Mouse (Mus musculus) limb, embryonic 12.5 days (tissue): Measurements from ENCODE around the gene Pih1d1. TPM values are rescaled to one million over a fixed set of nuclear protein-coding genes. Genes with fewer than 3 reads are reported as not detected.

Experiments used
- ATAC-seq: fragments of 200-750 bp; cut with Nextera tagmentation; 2 replicates; pipeline ENCODE4 v1.8.0; 2017; ENCODE audit warnings: low read depth, moderate TSS enrichment; ENCODE audit not compliant: insufficient number of reproducible peaks, insufficient read depth, low FRiP score, low TSS enrichment
- H3K27ac ChIP-seq: fragments of 300-500 bp; sonication (generic); 2 replicates; pipeline ENCODE4 v1.5.1; 2016; ENCODE audit warnings: mild to moderate bottlenecking, moderate library complexity
- H3K27me3 ChIP-seq: fragments of 300-500 bp; sonication (generic); 2 replicates; pipeline ENCODE4 v1.6.1; 2016; ENCODE audit warnings: mild to moderate bottlenecking, moderate library complexity
- H3K36me3 ChIP-seq: fragments of 300-500 bp; sonication (generic); 2 replicates; pipeline ENCODE4 v1.6.1; 2016; ENCODE audit warnings: mild to moderate bottlenecking, moderate library complexity
- H3K4me1 ChIP-seq: fragments of 300-500 bp; sonication (generic); replicated peaks from 2 replicates; pipeline ENCODE4 v1.6.1; 2016
- H3K4me2 ChIP-seq: fragments of 300-500 bp; sonication (generic); 2 replicates; pipeline ENCODE4 v1.6.1; 2016; ENCODE audit warnings: mild to moderate bottlenecking, moderate library complexity
- H3K4me3 ChIP-seq: fragments of 300-500 bp; sonication (generic); replicated peaks from 2 replicates; pipeline ENCODE4 v1.5.1; 2016; ENCODE audit warnings: mild to moderate bottlenecking
- H3K9ac ChIP-seq: fragments of 300-500 bp; sonication (generic); replicated peaks from 2 replicates; pipeline ENCODE4 v1.6.1; 2016; ENCODE audit warnings: mild to moderate bottlenecking, moderate library complexity
- H3K9me3 ChIP-seq: fragments of 300-500 bp; sonication (generic); 2 replicates; pipeline ENCODE4 v1.6.1; 2016; ENCODE audit warnings: mild to moderate bottlenecking, moderate library complexity
- WGBS: fragments of 180-500 bp; shearing (Covaris S2); methylation state at CpG from one replicate; pipeline ENCODE4 v1.1.7; 2016; 5-methylcytosine and 5-hydroxymethylcytosine counted together
- polyA plus RNA-seq: library from polyadenylated mRNA; unstranded; fragments of >200 nt; fragmentation: Nextera tagmentation; extraction: Ambion mirVana; gene quantifications from 2 replicates; pipeline ENCODE4 v1.2.1, GENCODE M21; 2016

The Pih1d1 gene
- polyA plus RNA-seq, 1 experiment from 2014 or later, result 93.0 TPM

DNA sequence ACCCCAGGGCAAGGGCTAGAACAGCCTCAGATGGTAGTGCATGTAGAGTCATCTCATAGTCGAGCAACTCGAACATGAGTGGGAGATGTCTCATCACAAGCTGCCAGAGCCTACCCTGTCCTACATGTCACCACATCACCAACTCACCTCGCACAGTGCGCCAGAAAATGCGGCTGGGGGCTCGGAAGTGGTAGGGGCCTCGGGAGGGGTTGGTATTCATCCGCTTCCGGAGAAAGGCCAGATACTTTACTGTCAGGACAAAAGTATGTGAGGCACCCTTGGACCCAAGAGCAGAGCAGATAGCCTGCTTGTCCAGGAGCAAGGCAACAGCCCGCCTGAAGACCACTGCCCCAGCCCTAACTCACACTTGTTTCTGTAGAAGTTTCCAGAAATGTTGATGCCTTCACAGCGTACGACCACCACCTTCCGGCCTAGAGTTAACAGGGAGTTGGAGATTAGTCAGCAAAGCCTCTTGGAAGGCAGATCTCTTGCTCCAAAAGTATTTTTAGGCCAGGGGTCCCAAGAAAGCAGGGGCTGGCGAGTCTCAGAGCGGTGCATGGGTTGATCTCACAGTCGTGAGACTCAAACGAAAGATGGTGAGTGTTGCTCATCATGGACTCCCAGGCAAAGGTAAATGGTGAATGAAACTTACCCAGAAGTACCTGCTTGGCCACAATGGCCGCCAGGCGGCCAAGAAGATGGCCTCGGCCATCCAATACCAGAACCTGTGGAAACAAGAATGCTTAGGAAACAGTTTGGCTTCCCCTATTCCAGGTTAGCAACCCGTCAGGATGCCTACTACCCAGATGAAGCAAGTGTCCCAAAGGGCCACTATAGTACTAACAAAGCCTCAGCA, 27.0 kb upstream of the Pih1d1 start:
- Histone ChIP-seq H3K9me3 (no peaks in the 10 kb centered on the region), H3K4me2 (peak overlapping the region; percentile 92), H3K4me1 (peaks cover 47% of the 10 kb centered on the region), H3K27me3 (no peaks in the 10 kb centered on the region), H3K36me3 (peaks cover 37% of the 10 kb centered on the region), H3K4me3 (peak overlapping the region; percentile 91), H3K27ac (peak overlapping the region; percentile 93), H3K9ac (peak overlapping the region; percentile 99)
- WGBS, result 43% methylated on average over 21 of the region's 21 CpGs
- ATAC-seq, result no peak

DNA sequence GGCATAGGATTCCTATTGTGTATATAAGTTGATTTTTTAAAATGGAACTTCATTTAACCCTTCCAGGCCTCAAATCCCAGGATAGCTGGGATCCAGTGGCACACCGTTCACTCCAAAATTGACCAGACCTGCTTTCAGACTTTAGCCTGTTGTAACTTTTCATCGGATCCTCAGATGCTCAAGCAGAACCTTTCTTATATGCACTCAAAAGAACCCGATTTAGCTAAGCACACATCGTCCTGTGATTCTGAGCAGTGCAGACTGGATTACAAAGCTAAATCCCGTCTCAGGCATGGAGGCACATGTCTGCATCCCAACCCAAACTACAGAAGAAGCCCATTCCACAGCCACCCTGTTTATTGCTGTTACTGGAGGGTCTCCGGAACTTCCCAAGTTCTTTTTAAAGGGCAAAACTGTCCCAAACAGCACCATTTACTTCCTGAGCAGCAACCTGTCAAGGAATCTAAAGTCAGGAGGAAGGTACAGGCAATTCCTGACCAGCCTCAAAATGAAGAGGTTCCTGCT, 26.3 kb upstream of the Pih1d1 start:
- Histone ChIP-seq H3K4me1 (peaks cover 40% of the 10 kb centered on the region), H3K27ac (peak overlapping the region; percentile 93), H3K27me3 (no peaks in the 10 kb centered on the region), H3K9me3 (no peaks in the 10 kb centered on the region), H3K36me3 (peaks cover 31% of the 10 kb centered on the region), H3K4me2 (peak overlapping the region; percentile 92), H3K9ac (peak overlapping the region; percentile 99), H3K4me3 (peak overlapping the region; percentile 91)
- 2% methylated on average over 6 of the region's 6 CpGs for WGBS
- ATAC-seq, result no peak

DNA sequence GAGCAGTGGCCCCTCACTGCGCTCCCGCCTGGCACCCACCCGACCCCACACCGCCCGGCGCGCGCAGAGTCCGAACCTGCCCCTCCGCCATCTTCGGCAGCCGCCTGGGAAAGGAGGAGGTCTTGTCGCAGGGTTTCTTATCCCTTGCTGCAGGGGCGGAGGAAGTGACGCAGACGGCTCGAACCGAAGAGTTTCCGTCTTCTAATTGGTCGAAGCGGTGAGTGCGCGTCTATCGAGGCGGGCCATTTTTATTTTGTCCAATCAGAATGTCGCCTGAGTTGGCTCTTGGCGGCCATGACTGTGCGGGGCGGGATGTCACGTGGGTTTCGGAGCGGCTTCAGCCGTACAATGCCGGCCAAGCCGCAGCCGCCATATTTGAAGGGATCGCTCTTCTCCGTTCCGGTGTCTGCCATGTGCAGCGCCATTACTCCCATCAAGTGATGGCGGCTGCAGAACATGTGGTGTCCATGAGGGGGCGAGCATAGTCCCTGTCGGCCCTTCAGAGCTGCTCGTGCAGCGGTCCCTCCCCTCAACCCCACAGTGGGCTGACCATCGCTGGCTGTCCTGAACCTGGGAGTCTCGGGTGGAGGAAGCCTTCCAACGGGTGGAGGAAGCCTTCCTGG, 25.4 kb upstream of the Pih1d1 start, which contains the start of gene Rpl13a:
TSS of gene Rpl13a (minus strand) at position 138 of the 623 bp plus-strand sequence.
- Histone ChIP-seq H3K27ac (peak within 1 kb of the TSS; percentile 93), H3K27me3 (no peaks in the 10 kb centered on the region), H3K9me3 (peaks cover 4% of the 10 kb centered on the region; the same call in 1 of the 2 replicates), H3K4me1 (peaks cover 35% of the 10 kb centered on the region), H3K9ac (peak within 1 kb of the TSS; percentile 99), H3K4me3 (peak within 1 kb of the TSS; percentile 91), H3K36me3 (peaks cover 25% of the 10 kb centered on the region), H3K4me2 (peak within 1 kb of the TSS; percentile 92)
- ATAC-seq, result peak; percentile 93
- under 1% methylated on average over 48 of the region's 48 CpGs for WGBS

DNA sequence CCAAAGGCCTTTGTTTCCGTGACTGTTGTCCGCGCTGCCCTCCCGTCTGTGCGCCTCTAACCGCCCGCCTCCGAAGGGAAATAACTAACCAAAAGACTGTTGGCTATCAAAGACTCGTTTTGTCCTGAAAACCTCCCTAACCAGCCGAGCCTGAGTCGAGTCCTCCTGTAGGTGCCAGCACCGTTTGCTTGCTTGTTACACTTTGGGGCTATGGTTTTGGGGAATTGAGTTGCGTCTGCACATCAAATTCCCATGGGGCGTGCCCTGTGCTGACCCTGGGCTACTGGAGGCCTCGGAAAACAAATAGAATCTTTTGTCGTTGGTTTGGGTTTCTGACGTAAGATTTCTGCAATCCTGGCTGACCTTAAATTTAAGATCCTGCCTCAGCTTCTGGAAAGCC, 24.8 kb upstream of the Pih1d1 start:
- H3K27ac ChIP-seq, result peak overlapping the region; percentile 92
- H3K27me3 ChIP-seq, result peaks cover 1% of the 10 kb centered on the region; the same call in 1 of the 2 replicates
- no peak for ATAC-seq
- WGBS, result 1% methylated on average over 17 of the region's 17 CpGs
- H3K9me3 ChIP-seq, result peaks cover 4% of the 10 kb centered on the region; the same call in 1 of the 2 replicates
- H3K4me3 ChIP-seq, result peak overlapping the region; percentile 44
- peak overlapping the region; percentile 65 for H3K4me2 ChIP-seq
- peaks cover 36% of the 10 kb centered on the region for H3K4me1 ChIP-seq
- H3K36me3 ChIP-seq, result peaks cover 25% of the 10 kb centered on the region
- peak overlapping the region; percentile 63 for H3K9ac ChIP-seq

DNA sequence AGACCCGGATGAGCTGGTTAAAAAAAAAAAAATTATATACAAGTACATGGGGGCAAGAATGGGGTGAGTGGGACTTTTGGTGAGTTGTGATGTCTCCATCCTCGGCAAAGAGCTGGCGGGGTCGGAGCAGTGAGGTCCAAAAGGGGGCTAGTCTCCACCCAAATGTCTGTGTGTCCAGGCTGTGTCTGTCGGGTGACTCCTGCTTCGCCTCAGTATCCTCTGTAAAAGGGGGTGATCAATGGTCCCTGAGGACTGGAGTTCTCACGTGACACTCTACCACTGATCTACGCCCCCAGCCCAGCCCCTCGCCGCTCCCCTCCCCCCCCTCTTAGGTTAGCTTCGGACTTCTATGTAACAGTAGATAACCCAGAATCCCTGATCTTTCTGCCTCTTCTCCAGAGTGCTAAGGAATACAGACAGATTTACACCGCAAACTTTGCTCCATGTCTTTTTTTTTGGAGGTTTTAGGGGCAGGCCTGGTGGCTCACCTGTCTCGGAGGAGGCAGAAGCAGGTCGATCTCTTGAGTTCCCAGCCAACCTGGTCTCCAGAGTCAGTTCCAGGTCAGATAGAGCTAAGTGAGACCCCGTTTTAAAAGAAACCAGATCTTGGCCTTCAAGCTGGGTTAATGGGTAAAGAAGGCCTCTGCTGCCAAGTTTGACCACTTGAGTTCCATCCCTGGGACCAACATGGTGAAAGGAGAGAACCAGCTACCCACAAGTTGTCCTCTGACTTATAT, 24.2 kb upstream of the Pih1d1 start:
- ATAC-seq, result no peak
- Histone ChIP-seq H3K36me3 (peaks cover 25% of the 10 kb centered on the region), H3K4me1 (peaks cover 41% of the 10 kb centered on the region), H3K4me3 (peak overlapping the region; percentile 44), H3K9me3 (peaks cover 4% of the 10 kb centered on the region; the same call in 1 of the 2 replicates), H3K27me3 (peaks cover 7% of the 10 kb centered on the region; the same call in 1 of the 2 replicates), H3K4me2 (peak overlapping the region; percentile 65), H3K27ac (peak overlapping the region; percentile 92), H3K9ac (peak overlapping the region; percentile 63)
- WGBS, result 61% methylated on average over 15 of the region's 15 CpGs

DNA sequence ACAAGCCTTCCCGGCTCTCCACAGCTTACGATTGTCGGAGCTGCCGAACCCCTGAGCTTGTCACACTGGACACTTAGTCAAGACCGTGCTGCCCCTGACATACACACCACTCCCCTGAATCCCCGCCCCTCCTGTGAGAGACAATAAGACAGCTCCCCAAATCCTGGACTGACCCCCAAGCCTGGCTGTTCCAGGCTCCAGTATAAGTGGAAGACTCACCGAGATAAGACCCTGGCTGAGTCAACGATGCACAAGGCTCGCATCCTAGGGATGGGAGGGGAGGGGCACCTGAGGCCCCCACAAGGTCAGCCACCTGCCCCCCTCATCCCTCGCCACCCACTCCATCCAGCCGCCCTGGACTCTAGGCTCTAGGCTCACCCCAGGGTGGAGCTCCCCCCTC, 22.3 kb upstream of the Pih1d1 start:
- 82% methylated on average over 11 of the region's 11 CpGs for WGBS
- no peak overlapping the region for H3K4me2 ChIP-seq
- H3K9me3 ChIP-seq, result peaks cover 4% of the 10 kb centered on the region; the same call in 1 of the 2 replicates
- H3K4me1 ChIP-seq, result peaks cover 27% of the 10 kb centered on the region
- no peak overlapping the region for H3K27ac ChIP-seq
- ATAC-seq, result no peak
- peaks cover 18% of the 10 kb centered on the region for H3K27me3 ChIP-seq
- peaks cover 6% of the 10 kb centered on the region for H3K36me3 ChIP-seq
- no peak overlapping the region for H3K4me3 ChIP-seq
- H3K9ac ChIP-seq, result no peak overlapping the region

DNA sequence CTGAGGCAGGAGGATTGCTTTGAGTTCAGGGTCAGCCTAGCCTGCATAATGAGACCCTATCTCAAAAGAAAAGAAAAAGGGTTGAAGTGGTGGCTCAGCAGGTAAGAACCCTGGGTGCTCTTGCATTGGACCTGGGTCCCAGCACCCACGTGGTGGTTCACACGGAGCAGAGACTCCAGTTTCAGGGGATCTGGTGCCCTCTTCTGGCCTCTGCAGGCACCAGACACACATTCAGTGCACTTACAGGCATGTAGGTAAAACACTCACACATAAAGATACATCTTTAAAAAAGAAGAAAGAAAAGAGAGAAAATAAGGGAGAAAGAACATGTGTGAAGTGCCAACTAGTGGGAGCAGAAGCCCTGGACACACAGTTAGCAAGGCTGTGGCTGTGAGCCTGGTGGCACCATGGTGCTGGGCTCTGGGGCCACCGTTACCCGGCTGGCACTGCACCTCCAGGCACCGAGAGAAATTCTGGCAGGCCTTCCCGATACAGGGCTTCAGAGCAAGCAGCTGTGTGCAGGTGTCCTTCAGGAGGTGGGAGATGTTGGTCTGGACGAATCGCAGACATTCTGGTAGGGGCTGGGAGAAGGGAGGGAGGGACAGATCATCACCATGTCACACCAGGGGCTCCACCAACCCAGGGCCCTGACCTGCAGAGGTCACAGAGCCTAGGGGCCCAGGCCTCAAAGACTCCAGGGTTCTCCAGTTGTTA, 20.5 kb upstream of the Pih1d1 start:
- Histone ChIP-seq H3K27ac (no peak overlapping the region), H3K27me3 (peaks cover 28% of the 10 kb centered on the region), H3K9ac (no peak overlapping the region), H3K4me2 (no peak overlapping the region), H3K4me3 (no peak overlapping the region), H3K9me3 (peaks cover 4% of the 10 kb centered on the region; the same call in 1 of the 2 replicates), H3K36me3 (no peaks in the 10 kb centered on the region), H3K4me1 (peaks cover 19% of the 10 kb centered on the region)
- ATAC-seq, result no peak
- 72% methylated on average over 8 of the region's 8 CpGs for WGBS

DNA sequence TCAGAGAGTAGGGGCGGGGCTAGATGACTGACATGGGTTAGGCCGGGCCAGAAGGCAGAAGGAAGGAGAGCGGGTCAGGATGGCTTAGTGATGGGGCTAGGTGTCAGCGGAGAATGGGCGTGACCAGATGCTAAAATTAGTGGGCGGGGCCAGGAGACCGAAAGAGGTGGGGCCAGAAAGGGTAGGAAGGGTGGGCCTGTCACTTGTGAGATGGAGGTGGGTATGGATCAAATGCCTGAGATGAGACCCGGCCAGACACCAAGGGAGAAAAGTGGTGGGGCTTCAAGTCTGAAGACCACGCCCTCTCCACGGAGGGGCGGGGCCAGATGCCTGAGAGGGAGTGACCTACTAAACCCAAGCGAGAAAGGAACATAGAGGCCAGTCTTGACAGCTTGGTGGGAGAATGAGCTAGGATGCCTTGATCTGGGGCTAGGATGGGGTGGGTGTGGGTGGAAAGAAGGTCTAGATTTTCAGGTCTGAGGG, 19.5 kb upstream of the Pih1d1 start:
- peak; percentile 39; the same call in 1 of the 2 replicates for ATAC-seq

DNA sequence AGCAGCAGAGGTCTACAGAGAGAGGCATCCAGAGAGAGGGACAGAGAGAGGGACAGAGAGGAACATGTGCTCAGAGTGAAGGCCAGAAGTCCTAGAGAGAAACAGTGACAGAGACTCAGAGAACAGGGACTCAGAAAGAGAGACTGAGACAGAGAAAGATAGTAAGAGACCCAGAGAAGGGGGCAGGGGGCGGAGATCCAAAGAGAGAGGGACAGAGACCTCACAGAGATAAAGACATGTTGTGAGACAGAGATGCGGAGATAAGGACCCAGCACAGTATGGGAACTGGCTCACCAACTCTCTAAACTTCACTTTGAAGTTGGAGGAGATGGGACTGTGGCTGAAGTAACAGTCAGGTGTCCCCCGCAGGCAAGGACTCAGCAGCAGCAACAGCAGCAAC, 18.7 kb upstream of the Pih1d1 start:
- no peak for ATAC-seq
- Histone ChIP-seq H3K27me3 (peaks cover 28% of the 10 kb centered on the region), H3K36me3 (no peaks in the 10 kb centered on the region), H3K27ac (no peak overlapping the region), H3K9me3 (peaks cover 4% of the 10 kb centered on the region; the same call in 1 of the 2 replicates), H3K9ac (no peak overlapping the region), H3K4me1 (peaks cover 10% of the 10 kb centered on the region), H3K4me2 (peak overlapping the region; percentile 69), H3K4me3 (peak overlapping the region; percentile 49; the same call in 1 of the 2 replicates)
- 69% methylated on average over 3 of the region's 3 CpGs for WGBS

More for the DNA sequence above, 19.5 kb upstream of the Pih1d1 start:
- no peak overlapping the region for H3K4me3 ChIP-seq
- H3K9me3 ChIP-seq, result peaks cover 4% of the 10 kb centered on the region; the same call in 1 of the 2 replicates
- H3K36me3 ChIP-seq, result no peaks in the 10 kb centered on the region
- H3K27me3 ChIP-seq, result peaks cover 28% of the 10 kb centered on the region
- no peak overlapping the region for H3K4me2 ChIP-seq
- no peak overlapping the region for H3K9ac ChIP-seq
- 5% methylated on average over 12 of the region's 12 CpGs for WGBS
- peaks cover 17% of the 10 kb centered on the region for H3K4me1 ChIP-seq
- H3K27ac ChIP-seq, result no peak overlapping the region

DNA sequence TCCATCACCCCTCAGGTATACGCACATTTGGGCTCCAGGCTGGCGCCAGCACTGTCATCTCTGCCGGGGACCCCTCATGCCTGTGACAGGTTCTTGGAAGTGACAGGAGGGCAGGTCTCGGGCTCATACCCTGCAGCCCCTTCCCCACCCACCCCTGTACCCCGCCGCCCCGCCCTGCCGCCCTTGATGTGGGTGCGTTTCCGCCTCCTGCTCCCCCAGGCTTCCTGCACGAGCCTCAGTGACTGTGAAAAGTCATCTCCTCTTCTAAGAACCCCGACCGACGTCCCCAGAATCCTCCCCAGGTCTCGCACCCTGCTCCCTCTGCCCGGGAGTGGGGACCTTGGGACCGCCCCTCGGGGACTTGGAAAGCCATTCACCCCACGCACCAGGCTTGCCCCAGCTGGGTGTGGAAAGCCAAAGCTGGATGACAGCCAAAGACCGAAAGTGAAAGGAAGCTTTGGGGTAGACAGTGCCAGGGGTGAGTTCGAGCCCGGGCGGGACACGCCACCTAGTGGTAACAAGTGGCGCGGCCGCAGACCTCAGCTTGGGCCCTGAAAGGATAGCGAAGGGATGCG, 18.0 kb upstream of the Pih1d1 start, which contains the start of the genes Gm45713 and Flt3l:
TSS of gene Gm45713 (minus strand) at position 239 of the 575 bp plus-strand sequence.
TSS of gene Flt3l (minus strand) at position 440 of the 575 bp plus-strand sequence.
- H3K9ac ChIP-seq, result peak within 1 kb of the TSS; percentile 58
- ATAC-seq, result peak; percentile 54
- no peaks in the 10 kb centered on the region for H3K36me3 ChIP-seq
- H3K4me2 ChIP-seq, result peak within 1 kb of the TSS; percentile 69
- 2% methylated on average over 29 of the region's 29 CpGs for WGBS
- H3K9me3 ChIP-seq, result peaks cover 4% of the 10 kb centered on the region; the same call in 1 of the 2 replicates
- H3K27ac ChIP-seq, result 0 out of 2 replicates have a peak within 1 kb of the TSS, but pooled peaks have one; percentile 13
- H3K4me3 ChIP-seq, result peak within 1 kb of the TSS; percentile 49
- peaks cover 28% of the 10 kb centered on the region for H3K27me3 ChIP-seq
- peaks cover 10% of the 10 kb centered on the region for H3K4me1 ChIP-seq
